Comparison of ENCODE assay signal across 15 mouse cellular contexts in the genomic region with DNA sequence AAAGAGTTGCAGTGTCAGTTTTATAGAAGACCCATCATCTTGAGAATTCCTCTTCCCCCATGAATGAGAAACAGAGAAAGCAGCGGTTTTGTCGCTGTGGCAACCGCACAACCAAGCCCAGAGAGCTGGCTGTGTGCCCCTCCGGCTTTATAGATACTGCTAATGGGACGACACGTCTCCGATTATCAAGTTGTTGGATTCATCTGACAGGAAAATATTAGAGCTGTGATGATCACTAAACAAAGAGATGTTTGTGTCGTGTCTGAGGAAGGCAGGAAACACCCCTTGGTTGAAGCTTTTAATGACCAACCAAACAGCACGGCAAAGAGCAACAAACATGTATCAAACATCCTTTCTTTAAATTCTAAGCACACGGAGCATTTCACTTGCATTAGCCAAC. TPM values are rescaled to one million over a fixed set of nuclear protein-coding genes. Genes with fewer than 3 reads are reported as not detected.
DNase-seq lines count a peak whose midpoint lies in the region; ATAC-seq and TF ChIP-seq lines count a peak whose summit lies in the region.
"Had no signal": no experiment of that assay in that cellular context is flagged by ENCODE, and none has a peak within 500 bp of the region (broad histone marks: within the 10 kb centered on the region; RNA-seq: fewer than 3 reads in every experiment).

No protein-coding gene starts in this region.

- peak overlapping the region; percentile 42 for H3K4me2 ChIP-seq in forebrain, embryonic 14.5 days (ENCODE audit: low read length)
- H3K4me2 ChIP-seq in lung, postnatal 0 days (replicated peaks; ENCODE audit: low read depth, low read length): no peak overlapping the region
- H3K4me2 ChIP-seq: liver, embryonic 12.5 days had no signal

- peak; percentile 14 to 38 for DNase-seq in left cerebral cortex, postnatal 14 days (ENCODE audit: low spot score in 2 of 2)
- DNase-seq in left cerebral cortex, adult 11 months (ENCODE audit: low spot score): no peak
- DNase-seq in forebrain, embryonic 14.5 days (ENCODE audit: low spot score): peak; percentile 82
- peak; percentile 19 for DNase-seq in layer of hippocampus, adult 9-11 months
- DNase-seq in retina, postnatal 1 day: peak; percentile 89
- no peak for DNase-seq in gastrocnemius, postnatal 36 days
- no peak for DNase-seq in lung, postnatal 0 days (ENCODE audit: low spot score)
- DNase-seq in kidney, postnatal 10 days: no peak
- DNase-seq: cerebellum, adult 11 months; kidney, adult 18-20 months; thymus, adult 2 months had no signal

- peak overlapping the region; percentile 33; the same call in 1 of the 2 replicates for H3K9ac ChIP-seq in forebrain, embryonic 14.5 days (ENCODE audit: low read length)
- H3K9ac ChIP-seq in lung, postnatal 0 days (replicated peaks; ENCODE audit: low read depth): no peak overlapping the region
- H3K9ac ChIP-seq: liver, embryonic 12.5 days had no signal

- TF ChIP-seq EP300 in lung, postnatal 0 days (IDR thresholded peaks at IDR 0.05): no peak

- H3K36me3 ChIP-seq in forebrain, embryonic 14.5 days (ENCODE audit: control insufficient read depth, insufficient read depth, low read length): no peaks in the 10 kb centered on the region
- no peaks in the 10 kb centered on the region for H3K36me3 ChIP-seq in lung, postnatal 0 days (ENCODE audit: insufficient read depth, low read length)
- H3K36me3 ChIP-seq: liver, embryonic 12.5 days had no signal

- H3K27ac ChIP-seq in forebrain, embryonic 14.5 days (ENCODE audit: low read depth, low read length): peak overlapping the region; percentile 50; the same call in 1 of the 2 replicates
- no peak overlapping the region for H3K27ac ChIP-seq in lung, postnatal 0 days (ENCODE audit: low read length)
- H3K27ac ChIP-seq: liver, embryonic 12.5 days had no signal

- H3K4me3 ChIP-seq in forebrain, embryonic 14.5 days (ENCODE audit: low read depth, low read length): no peak overlapping the region; the same call in 1 of the 2 replicates
- no peak overlapping the region for H3K4me3 ChIP-seq in lung, postnatal 0 days (ENCODE audit: low read depth, low read length)
- H3K4me3 ChIP-seq: erythroblast, embryonic 14.5 days; liver, embryonic 12.5 days had no signal

- no peaks in the 10 kb centered on the region for H3K27me3 ChIP-seq in forebrain, embryonic 14.5 days (replicated peaks; ENCODE audit: control insufficient read depth, insufficient read depth, low read length)
- no peaks in the 10 kb centered on the region for H3K27me3 ChIP-seq in lung, postnatal 0 days (replicated peaks; ENCODE audit: insufficient read depth, low read length)
- H3K27me3 ChIP-seq: liver, embryonic 12.5 days had no signal

- peak; percentile 69 for ATAC-seq in forebrain, embryonic 14.5 days
- no peak for ATAC-seq in lung, postnatal 0 days
- ATAC-seq: liver, embryonic 12.5 days had no signal

- H3K4me1 ChIP-seq in forebrain, embryonic 14.5 days (ENCODE audit: control insufficient read depth, insufficient read depth, low read length): peaks cover 12% of the 10 kb centered on the region
- H3K4me1 ChIP-seq in lung, postnatal 0 days (ENCODE audit: insufficient read depth, low read depth, low read length): no peaks in the 10 kb centered on the region
- H3K4me1 ChIP-seq: liver, embryonic 12.5 days had no signal

- no peaks in the 10 kb centered on the region for H3K9me3 ChIP-seq in forebrain, embryonic 14.5 days (replicated peaks; ENCODE audit: control insufficient read depth, low read length)
- H3K9me3 ChIP-seq in lung, postnatal 0 days (ENCODE audit: low read length): no peaks in the 10 kb centered on the region
- H3K9me3 ChIP-seq: liver, embryonic 12.5 days had no signal

- TF ChIP-seq CTCF in lung, postnatal 0 days (IDR thresholded peaks at IDR 0.05): no peak

- WGBS in forebrain, embryonic 14.5 days: 2% methylated on average over 10 of the region's 10 CpGs
- WGBS in lung, postnatal 0 days: 34% methylated on average over 10 of the region's 10 CpGs

- intact Hi-C loops in left cerebral cortex, postnatal 14 days (cut with DNase I): no loop called here
- intact Hi-C loops in gastrocnemius, postnatal 36 days (cut with DNase I): no loop called here

RNA-seq across cellular contexts. Expression of gene Tas2r134, which starts 17.0 kb away (rescaled TPM):
- not detected for total RNA-seq in left cerebral cortex, postnatal 14 days (2021)
- polyA plus RNA-seq in forebrain, embryonic 14.5 days (2014; fragmentation: Nextera tagmentation; extraction: Ambion mirVana): not detected in 2 replicates
- not detected for total RNA-seq in gastrocnemius, postnatal 36 days (2021)
- polyA plus RNA-seq in lung, postnatal 0 days (2015; fragmentation: Nextera tagmentation; extraction: Ambion mirVana): not detected in 2 replicates
- total RNA-seq: heart, adult 8-10 months; monocyte, adult 5-6 weeks had no signal
- polyA plus RNA-seq: erythroblast, embryonic 14.5 days; liver, embryonic 12.5 days; thymus, adult 2 months had no signal

Comparison
In these comparisons a context has a peak if more than half of its experiments do, and no peak if none do; other contexts are left out.
1. DNase-seq: peak in left cerebral cortex, postnatal 14 days (2 of 2), forebrain, embryonic 14.5 days (single experiment), layer of hippocampus, adult 9-11 months (single experiment) and retina, postnatal 1 day (single experiment); none in left cerebral cortex, adult 11 months (single experiment), gastrocnemius, postnatal 36 days (0 of 2), lung, postnatal 0 days (single experiment) and kidney, postnatal 10 days (single experiment).